Mouse (Mus musculus) 3134 (cell line): ENCODE measurements at regions not wholly inside any gene's neighbourhood (a gene's known extent, or its start where the extent isn't known, plus 50 kb on each side); places are given as distances from the start of the nearest gene placed in this dataset.

Experiments
- DNase-seq: peaks from one replicate; pipeline ENCODE4 v3.0.0-alpha.2; 2011; ENCODE audit warnings: low spot score; ENCODE audit not compliant: insufficient read length; ENCODE audit errors: extremely low read depth

DNA sequence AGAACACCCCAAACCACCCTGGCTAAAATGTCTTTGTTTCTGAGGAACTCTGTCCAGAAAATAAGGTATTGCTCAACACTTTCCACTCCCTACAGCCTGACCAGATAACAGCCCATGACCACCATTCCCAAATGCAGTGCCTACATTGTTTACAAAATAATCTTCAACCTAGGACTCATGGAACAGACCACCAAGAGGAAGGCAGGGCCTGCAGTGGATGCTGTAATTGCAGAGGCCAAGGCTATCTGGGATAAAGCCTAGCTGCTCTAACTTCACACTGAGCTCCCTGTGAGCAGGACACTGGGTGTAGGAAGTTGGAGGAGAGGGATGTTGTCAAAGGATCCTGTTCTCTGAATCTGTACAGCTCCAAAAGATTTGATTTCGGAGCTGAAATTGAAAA, 126.7 kb upstream of the Zfp648 start:
- no peak for DNase-seq

DNA sequence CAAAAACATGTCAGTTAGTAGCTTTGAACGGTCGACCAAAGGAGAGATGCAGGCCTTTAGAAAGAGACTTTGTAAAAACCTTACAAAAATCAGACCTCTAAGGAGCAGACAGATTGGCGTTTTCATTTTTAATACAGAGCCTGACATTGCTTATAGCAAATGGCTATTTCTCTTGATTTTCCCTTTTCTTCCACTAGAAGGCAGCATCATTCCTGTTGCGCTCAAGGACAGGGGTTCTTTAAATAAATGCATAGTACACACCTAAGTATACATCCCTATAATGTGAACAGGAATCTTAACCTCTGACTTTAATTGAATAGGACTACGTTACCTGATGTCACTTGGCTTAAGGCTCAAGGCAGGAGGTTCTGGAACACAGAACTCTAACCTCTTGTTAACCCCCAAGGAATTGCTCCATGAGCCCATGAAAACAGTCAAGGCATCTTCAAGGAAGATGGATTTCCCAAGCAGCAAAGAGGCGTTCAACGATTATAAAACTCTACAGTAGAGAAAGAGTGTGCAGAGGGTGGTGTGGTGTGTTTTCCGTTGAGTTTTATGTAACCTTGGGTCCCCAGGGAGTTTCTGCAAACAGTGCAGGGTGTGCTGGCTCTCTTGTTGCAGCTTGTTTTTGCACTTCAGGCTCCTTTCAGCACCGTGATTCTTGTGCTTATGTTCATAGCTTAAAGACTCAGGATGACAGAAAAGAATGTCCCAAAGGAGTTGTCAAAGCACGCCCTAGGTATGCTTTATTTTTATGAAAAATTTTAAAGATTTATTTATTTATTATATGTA, 124.1 kb upstream of the Zfp648 start:
- DNase-seq, result no peak

DNA sequence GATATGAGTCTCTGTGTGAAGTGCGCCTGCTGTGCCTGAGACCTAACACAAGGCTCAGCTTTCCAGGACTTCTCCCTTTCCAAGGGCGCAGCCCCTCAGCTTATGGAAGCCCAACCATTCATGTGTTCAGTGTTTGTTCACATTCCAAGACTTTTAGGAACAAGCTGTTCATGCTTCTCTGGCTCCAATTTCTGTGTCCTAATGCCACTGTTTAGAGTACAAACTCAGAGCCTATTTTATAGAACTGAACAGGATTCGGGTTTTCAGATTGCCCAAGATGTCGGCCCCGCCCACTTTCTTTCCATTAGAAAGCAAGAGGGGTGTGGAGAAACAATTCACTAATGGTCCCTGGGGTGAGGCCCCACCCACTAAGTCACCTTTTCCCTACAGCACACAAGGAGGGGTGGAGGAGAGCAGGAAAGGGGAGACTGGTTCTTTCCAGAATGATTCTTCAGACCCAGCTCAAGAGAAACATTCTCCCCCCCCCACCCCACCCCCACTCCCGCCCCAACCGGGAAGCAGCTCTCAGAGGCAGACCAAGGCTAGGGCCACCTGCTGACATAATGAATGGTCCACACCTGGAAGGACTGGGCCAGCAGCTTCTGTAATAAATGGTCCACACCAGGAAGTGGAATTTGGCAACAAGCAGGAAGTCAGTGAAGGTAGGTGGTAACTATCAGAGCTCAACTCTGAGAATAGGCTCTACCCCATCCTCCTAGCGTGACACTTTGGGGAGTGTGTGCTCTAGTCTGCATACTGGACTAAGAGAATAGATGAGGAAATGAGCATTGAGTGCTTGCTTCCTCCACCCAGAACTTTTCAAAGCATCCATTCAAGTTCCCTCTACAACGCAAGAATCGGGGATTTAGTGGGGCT, 120.2 kb upstream of the Zfp648 start:
- no peak for DNase-seq

DNA sequence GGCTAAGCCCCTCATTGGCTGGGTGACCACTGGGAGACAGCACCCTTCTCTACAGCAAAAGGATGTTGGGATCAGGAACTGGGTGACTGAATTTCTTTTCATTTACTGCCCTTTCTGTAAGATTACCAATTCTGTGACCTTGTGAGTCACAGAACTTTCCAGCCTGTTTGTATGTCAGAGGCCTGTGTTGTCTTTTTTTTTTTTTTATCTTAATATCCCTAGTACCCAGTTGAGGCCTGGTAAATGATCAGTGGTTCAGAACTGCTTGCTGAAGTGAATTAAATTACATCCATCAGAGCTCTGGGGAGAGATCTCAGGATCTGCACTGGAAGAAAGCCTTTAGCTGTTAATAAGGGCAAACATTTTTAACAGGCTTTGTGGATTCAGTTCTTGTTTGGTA, 114.8 kb upstream of the Zfp648 start:
- DNase-seq, result no peak

DNA sequence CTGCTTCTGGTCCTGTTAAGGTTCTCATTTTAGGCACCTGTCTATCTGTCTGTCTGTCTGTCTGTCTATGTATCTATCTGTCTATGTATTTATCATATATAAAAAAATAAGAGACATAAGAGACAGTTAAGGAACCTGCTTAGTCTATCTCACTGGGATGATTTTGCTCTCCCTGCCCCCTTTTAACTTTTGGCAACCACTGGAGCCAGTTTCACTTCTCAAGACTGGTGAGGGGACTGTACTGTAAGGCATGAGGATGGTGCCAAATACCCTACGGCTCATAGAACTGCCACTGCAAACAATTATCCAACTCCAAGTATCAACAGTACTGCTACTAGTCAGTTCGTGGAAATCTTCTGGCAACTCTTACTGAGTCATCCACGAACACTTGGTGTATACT, 111.2 kb upstream of the Zfp648 start:
- DNase-seq, result no peak

DNA sequence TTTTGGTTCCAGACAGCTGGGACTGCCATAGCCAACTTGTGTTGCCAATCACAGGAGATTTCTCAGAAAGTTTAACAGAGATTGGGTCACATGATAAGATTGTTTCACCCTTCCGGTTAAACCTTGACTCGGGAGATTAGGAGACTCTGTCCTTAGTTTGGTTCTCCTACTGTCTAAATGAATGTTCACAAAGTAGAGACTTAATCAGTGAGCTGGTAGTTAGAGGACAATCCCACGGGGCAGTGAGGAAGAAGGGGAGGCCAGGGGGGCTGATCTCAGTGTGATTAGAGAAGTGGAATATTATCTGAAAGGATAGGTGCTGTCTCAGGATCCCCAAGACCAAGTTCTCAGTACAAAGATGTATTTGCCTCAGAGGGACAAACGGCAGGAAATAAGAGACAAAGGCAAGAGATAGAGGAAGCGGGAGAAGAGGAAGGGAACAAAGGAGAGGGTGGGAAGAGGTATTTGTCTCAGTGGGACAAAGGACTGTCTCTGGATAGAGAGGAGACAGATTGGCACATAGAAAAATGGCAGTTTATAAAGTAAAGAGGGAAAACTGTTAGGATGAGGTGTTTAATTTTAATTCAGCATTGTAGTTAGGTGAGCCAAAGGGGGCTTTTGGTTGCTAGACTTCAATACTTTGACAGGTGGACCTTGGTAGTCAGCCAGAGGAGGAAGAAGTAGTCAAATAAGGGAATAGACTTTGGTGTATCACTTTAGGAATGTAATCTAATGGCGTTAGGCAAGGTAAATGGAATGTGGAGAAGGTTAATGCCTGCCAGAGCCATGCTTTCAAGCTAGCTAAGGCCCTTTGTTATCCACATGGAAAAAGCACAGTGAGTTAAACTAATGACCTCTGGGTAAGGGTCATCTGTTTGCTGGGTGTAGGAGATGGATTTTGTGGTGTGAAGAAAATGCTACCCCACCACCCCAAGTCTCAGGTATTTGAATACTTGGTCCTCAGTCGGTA, 110.2 kb upstream of the Zfp648 start:
- DNase-seq, result no peak

DNA sequence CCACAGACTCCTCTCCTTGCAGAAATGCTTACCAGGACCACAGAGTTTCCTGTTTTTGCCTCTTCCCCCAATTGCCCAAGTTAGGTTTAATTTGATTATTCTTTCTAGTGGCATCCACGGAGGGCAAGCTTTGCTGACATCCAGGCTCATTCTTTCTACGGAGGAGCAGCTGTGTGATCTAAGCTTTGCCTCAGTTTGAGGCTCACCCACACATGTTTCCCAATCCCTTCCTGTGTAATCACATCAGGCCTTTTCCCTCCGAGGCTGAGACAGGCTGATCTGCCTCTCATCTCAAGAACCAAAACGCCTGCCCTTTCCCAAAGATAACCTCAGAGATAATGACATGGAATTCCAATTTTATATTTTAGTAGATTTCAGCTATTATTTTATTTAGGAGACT, 107.4 kb upstream of the Zfp648 start:
- DNase-seq, result no peak

DNA sequence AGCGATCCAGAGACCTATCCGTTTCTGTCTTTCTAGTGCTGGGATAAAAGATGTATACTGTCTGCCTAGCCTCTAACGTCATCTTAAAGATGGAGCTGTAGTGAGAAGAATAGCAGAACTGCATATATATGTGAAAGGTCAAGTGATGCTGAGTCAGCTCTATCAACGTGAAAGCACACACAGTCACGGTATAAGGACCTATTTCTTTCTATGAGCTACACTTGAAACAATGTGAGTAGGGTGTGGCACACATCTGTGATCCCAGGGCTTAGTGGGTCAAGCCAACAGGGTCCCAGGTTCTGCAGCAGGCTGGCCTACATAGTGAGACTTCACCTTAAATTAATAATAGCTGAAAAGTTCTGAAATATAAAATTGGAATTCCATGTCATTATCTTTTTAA, 106.6 kb upstream of the Zfp648 start:
- no peak for DNase-seq

DNA sequence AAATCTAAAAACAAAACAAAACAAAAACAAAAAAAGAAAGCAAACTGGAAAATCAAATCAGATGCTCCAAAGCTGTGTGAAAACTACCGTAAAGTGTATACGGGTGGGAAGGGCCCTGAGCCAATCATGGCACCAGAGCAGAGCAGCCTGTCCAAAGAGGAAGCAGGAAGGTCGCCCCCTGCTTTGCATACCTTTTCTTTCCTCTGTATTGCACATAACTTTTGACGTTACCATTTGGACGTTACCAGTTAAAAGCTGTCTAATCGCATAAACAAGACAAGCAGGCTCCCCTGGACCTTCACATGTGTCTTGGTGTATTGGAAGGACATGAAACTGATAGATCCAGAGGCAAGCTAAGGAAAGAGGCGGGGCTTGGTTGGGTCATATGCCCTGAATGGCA, 104.9 kb upstream of the Zfp648 start:
- no peak for DNase-seq

DNA sequence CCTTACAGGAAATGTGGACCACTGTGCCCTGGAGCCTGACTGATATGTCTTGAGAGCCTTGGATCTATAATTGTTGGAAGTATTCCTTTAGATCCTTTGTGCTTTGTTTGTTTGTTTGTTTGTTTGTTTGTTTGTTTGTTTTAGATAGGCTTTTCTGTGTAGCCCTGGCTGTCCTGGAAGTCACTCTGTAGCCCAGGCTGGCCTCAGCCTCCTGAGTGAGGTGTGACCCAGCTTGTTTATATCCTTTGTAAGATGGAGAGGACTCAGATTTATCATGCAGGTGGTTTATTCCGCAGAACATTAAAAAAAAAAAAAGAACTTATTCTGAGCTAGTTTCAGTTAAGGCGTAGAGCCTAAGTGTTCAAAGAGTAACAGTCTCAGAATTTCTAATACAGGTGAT, 104.1 kb upstream of the Zfp648 start:
- DNase-seq, result no peak

DNA sequence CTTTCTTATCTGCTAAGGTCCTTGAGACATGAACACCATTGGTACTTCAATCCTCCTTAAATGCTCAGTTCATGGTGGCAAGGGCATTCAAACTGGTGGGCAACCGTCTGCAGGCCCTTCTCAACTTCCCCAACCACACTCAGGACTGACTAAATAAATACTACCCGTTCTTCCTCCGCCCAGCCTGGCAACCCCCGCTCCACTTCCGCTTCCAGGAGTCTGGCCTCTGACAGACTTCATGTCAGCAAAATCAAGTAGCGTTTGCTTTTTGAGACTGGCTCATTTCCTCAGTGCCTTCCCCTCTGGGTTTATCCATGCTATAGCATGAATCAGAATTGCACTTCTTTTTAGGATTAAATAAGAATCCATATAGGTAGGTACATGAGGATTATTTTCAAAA, 103.3 kb upstream of the Zfp648 start:
- DNase-seq, result no peak

DNA sequence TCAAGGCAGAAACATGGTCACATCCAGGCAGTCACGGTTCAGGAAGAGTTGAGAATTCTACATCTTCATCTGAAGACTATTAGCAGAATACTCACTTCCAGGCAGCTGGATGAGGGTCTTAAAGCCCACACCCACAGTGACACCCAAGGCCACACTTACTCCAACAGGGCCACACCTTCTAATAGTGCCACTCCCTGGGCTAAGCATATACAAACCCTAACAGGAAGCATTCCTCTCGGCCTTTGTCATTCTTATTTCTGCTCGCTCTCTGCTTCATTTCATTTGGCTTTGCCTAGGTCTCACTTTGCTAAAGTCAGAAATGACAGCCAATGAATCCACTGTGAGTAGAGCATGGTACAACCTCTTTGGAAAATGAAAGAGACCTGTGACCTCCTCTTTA, 100.4 kb upstream of the Zfp648 start:
- no peak for DNase-seq

DNA sequence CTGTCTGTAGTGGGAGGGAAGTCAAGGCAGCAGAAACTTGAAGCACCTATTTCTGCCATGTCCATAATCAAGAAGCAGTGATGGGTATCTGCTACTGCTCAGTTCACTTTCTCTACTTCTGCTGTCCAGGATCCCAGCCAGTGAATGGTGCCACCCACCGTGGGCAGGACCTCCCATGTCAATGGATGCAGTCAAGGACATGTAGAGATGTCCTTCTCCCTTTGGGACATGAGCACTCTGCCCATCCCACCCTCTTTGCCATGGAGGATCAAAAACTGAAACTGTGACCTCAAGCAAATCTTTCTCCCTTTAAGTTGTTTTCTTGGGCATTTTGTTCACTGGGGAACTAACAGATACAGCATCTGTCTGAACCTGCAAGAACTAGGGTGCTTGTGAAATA, 99.6 kb upstream of the Zfp648 start:
- DNase-seq, result no peak

DNA sequence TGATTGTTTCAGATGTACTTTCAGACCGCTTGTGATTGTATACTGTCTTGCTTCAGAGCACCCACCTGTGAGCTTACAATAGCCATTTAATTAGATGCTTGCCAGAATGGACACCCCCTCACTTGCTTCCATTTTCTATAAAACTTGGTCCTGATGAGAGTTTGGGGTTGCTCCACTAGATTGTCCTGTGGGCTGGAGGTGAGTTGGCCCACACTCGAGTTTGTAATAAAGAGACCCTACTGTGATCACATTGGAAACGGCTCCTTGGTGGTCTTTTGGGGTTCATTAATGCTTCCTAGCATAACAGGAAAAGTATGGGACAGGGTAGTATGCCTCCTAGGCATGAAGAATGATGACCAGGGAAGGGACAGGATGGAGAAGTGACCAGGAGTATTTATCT, 98.8 kb upstream of the Zfp648 start:
- no peak for DNase-seq

DNA sequence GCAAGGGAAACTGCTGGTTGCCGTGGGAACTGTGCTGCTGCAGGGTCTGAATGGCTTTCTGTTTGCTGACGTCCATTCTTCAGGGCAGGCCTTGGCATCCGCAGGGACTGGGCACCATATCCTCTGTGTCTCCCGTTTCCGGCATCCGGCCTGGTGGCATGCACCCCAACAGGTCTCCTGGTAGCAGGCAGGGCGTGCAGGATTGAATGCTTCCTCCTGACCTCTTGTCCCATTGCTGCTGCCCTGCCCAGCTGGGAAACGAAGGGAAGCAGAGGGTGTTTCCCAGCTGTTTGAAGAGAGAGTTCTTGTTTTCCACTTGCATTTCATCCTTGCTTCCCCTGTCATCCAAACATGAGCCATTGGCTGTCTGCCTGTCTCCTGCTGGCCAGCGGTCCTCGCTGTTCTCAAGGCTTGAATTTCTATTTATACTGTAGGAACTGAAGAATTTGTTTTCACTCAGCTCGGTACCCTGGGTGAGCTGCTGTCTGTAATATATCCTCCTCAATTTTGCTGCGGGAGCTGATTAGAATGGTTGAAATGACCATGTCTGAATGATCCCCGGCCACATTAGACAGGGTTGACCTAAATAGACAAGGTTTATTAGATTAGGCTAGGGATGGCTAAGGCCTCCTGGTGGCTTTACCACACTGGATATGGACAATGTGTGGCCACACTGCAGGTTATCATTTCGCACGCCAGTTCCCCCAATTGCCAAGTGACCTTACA, 98.0 kb upstream of the Zfp648 start:
- DNase-seq, result no peak

DNA sequence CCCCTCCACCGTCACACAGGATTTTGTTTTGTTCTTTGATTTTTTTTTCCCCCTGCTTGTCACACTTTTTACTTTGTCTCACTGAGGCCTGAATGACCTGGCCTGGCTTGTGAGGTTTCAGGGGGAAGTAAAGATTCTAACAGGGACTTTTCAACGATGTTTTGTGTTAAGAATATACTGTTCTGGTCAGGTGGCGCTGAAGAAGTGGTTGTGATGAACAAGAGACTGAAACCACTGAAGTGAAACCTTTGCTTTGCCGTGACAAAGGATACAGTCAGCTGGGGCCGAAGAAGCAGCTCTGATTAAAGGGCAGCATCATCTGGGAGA, 97.4 kb upstream of the Zfp648 start:
- no peak for DNase-seq

DNA sequence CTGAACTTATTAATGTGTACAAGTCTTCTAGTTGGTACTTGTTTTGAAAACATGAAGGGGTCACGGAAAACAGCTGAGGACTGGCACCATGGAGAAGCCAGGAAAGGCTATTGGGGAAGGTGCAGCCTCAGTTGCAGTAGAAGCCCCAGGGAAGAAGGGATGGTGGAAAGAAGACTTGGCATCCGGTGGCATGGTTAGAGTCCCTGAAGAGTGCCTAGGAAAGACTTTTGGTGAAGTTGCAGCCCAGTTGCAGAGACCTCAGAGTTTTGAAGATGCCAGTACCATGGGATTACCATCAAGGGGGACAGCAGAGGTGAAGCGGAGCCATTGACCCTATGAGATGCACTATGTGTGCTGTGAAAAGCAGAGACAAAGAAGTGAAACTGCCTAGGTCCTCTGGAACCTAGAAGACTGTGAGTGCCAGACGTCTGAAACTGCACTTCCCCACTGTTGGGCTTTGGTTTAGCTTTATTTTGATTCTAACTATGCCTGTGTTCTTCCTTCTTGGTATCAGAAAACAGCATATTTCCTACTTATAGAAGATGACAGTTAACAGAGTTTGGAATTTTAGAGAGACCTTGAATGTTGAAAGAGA, 96.9 kb upstream of the Zfp648 start:
- DNase-seq, result no peak

DNA sequence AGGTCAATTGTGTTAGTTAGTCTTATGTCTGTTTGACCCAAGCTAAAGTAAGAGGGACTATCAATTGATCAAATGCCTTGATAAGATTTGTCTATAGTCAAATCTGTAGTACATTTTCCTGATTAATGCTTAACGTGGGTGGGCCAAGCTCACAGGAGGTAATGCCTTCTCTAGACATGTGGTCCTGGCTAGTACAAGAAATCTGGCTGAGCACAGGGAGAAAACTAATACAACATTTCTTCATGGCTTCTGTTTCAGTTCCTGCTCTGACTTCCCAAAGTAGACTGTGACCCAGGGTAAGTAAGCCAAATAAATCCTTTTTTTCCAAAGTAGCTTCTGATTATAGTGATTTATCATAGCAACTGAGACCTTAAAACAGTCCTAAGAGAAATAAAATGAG, 96.2 kb upstream of the Zfp648 start:
- no peak for DNase-seq

DNA sequence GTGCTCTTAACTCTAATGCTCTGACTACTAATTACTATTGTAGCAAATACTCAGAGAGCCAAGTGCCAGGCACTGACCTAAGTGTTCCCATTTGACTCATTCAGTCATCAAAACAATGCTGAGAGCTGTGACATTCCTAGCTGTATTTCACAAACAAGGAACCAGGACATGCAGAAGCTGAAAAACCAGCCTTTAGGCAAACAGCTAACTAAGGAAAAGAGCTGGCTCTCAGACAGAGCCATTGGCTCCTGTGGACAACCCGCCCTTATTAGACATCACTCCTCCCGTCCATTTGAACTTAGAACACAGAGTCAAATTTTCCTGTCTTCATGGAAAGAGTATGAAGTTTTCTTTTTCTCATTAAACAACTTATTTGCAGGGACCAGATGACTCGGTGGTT, 88.5 kb upstream of the Zfp648 start:
- DNase-seq, result no peak
